In genomic region chr8:119782715-119783114, GRCm38 (mm10) we compare ENCODE assay signal across 8 mouse cellular contexts. TPM values are rescaled to one million over a fixed set of nuclear protein-coding genes. Genes with fewer than 3 reads are reported as not detected.
A peak's percentile ranks its signal among the peaks of the same experiment; 100 is the strongest.
DNase-seq lines count a peak whose midpoint lies in the region; ATAC-seq and TF ChIP-seq lines count a peak whose summit lies in the region.
"Had no signal": no experiment of that assay in that cellular context is flagged by ENCODE, and none has a peak within 500 bp of the region (broad histone marks: within the 10 kb centered on the region; RNA-seq: fewer than 3 reads in every experiment).

No protein-coding gene starts in this region.

- TF ChIP-seq CTCF in gastrocnemius, adult 2 months (IDR thresholded peaks at IDR 0.05), result no peak; the same call in none of the 2 replicates

- no peak overlapping the region for H3K4me3 ChIP-seq in gastrocnemius, adult 2 months
- H3K4me3 ChIP-seq: limb, embryonic 12.5 days had no signal

- intact Hi-C loops in gastrocnemius, adult 2 months (cut with DNase I), result loop anchor here (1.0 to 5.0 kb wide), 2 partner anchors 61 to 145 kb away; no protein-coding TSS in a partner anchor

- DNase-seq in B cell, adult 2 months, result peak; percentile 87
- DNase-seq in c-Kit-positive CD71-negative TER-119-negative erythroid progenitor cells, embryonic 14.5 days (ENCODE audit: low read depth), result peak; percentile 68
- DNase-seq in gastrocnemius, adult 2 months, result peak; percentile 85
- peak; percentile 80 for DNase-seq in layer of hippocampus, adult 9-11 months
- peak; percentile 73 to 90 for DNase-seq in spleen, postnatal 4 days (ENCODE audit: low spot score in 2 of 2)

- peak; percentile 19 for ATAC-seq in CD4-positive, CD25-positive, alpha-beta regulatory T cell, adult 4 months
- peak; percentile 13; the same call in 1 of the 2 replicates for ATAC-seq in megakaryocyte progenitor cell, adult 5-6 weeks (replicated peaks; ENCODE audit: poor library complexity)

- no peak overlapping the region for H3K27ac ChIP-seq in gastrocnemius, adult 2 months
- H3K27ac ChIP-seq: limb, embryonic 12.5 days had no signal

RNA-seq across cellular contexts. Expression of gene Tldc1, which starts 4.5 kb away (rescaled TPM):
- polyA plus RNA-seq in CD4-positive, CD25-positive, alpha-beta regulatory T cell, adult 4 months (2017; shearing (Covaris generic)), result 10 to 100 TPM in 1 of 2 experiments, 1 to 10 TPM in 1; 6.5 to 14.3 TPM
- 1 to 10 TPM; 3.0 to 3.3 TPM for total RNA-seq in gastrocnemius, adult 2 months (2021)
- total RNA-seq in megakaryocyte progenitor cell, adult 5-6 weeks (2015), result 2.6 TPM in 2 replicates
- 3.8 and 4.2 TPM in 2 replicates for total RNA-seq in megakaryocyte progenitor cell, adult 5-6 weeks (2017)

RNA-seq across cellular contexts. Expression of gene Cotl1, which starts 57.6 kb away (rescaled TPM):
- 100 to 1,000 TPM; 131 to 191 TPM for polyA plus RNA-seq in CD4-positive, CD25-positive, alpha-beta regulatory T cell, adult 4 months (2017; shearing (Covaris generic))
- 1 to 10 TPM; 3.2 to 7.4 TPM for total RNA-seq in gastrocnemius, adult 2 months (2021)
- 88.7 and 123 TPM in 2 replicates for total RNA-seq in megakaryocyte progenitor cell, adult 5-6 weeks (2015)
- 101 and 127 TPM in 2 replicates for total RNA-seq in megakaryocyte progenitor cell, adult 5-6 weeks (2017)

Comparison
In these comparisons a context has a peak if more than half of its experiments do, and no peak if none do; other contexts are left out.
1. RNA of gene Cotl1, which starts 57.6 kb away (total RNA-seq): 88.7 to 127 TPM in megakaryocyte progenitor cell, adult 5-6 weeks; 3.2 to 7.4 TPM in gastrocnemius, adult 2 months; every median in the first group is over 10 times any median in the second.
2. Peak in every context shown above with its lines, with median percentiles within 50 percentile points of each other: DNase-seq.